Mouse (Mus musculus): Measurements from ENCODE around the gene Lcorl. TPM values are rescaled to one million over a fixed set of nuclear protein-coding genes. Genes with fewer than 3 reads are reported as not detected.
A peak's percentile ranks its signal among the peaks of the same experiment; 100 is the strongest.

Lcorl gene
- total RNA-seq (2021), result 1 to 10 TPM; 5.4 to 6.3 TPM
- long read RNA-seq, experiment 1, full-length matches to known transcripts, result 5 of 8 reads
- long read RNA-seq, experiment 1, partial matches to known transcripts, result 1 of 8 reads
- long read RNA-seq, experiment 1, other reads (novel, unspliced or antisense), result 2 of 8 reads
- long read RNA-seq, experiment 2, full-length matches to known transcripts, result 5 of 5 reads
- long read RNA-seq, experiment 2, partial matches to known transcripts, result 0 of 5 reads
- long read RNA-seq, experiment 2, other reads (novel, unspliced or antisense), result 0 of 5 reads

GRCm38 (mm10) chr5:45857254-45858011 lies at the start of gene Lcorl:
Lcorl (minus strand) TSS chr5:45857615.
- peak; percentile 17; the same call in 1 of the 2 replicates for TF ChIP-seq CTCF (IDR thresholded peaks at IDR 0.05)
- Histone ChIP-seq H3K4me3 (peak within 1 kb of the TSS; percentile 97), H3K27ac (peak within 1 kb of the TSS; percentile 97)
- peak; percentile 93 for DNase-seq
- intact Hi-C loops (cut with DNase I), result loop anchor here (5.0 to 10.0 kb wide), 3 partner anchors 95 to 365 kb away; partner anchors contain the start of gene Lap3

GRCm38 (mm10) chr5:45904683-45905082 lies 47.3 kb upstream of the Lcorl start:
- intact Hi-C loops (cut with DNase I), result no loop called here
- Histone ChIP-seq H3K27ac (no peak overlapping the region), H3K4me3 (no peak overlapping the region)
- TF ChIP-seq CTCF (IDR thresholded peaks at IDR 0.05), result no peak
- DNase-seq, result no peak

DNA sequence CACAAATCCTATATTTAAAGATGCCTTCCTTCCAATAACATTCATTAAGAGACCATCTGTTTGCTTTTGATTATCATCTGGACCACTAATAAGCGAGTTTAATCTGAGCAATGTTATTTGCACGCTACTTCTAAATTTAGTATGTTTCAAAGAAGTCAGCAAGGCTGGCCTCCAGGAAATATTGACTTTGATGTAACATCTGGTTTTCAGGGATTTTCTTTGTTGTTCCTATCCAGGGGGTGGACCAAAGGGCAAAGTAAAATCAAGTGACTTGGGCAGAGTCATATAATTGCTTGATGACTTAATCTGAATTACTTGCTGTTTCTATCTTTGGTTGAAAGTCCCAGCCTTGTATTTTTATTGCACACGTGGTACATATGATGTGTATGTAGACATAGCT lies 45.8 kb upstream of the Lcorl start:
- Histone ChIP-seq H3K4me3 (no peak overlapping the region), H3K27ac (no peak overlapping the region)
- no peak for DNase-seq
- intact Hi-C loops (cut with DNase I), result no loop called here
- no peak for TF ChIP-seq CTCF (IDR thresholded peaks at IDR 0.05)

- DNase-seq, result no peak
- intact Hi-C loops (cut with DNase I), result no loop called here
- Histone ChIP-seq H3K4me3 (no peak overlapping the region), H3K27ac (no peak overlapping the region)
- no peak for TF ChIP-seq CTCF (IDR thresholded peaks at IDR 0.05)
Observed at GRCm38 (mm10) chr5:45895362-45895761, 37.9 kb upstream of the Lcorl start.

- TF ChIP-seq CTCF (IDR thresholded peaks at IDR 0.05), result no peak
- Histone ChIP-seq H3K27ac (no peak overlapping the region), H3K4me3 (no peak overlapping the region)
- DNase-seq, result no peak
- intact Hi-C loops (cut with DNase I), result no loop called here
Observed at GRCm38 (mm10) chr5:45893696-45894095, 36.3 kb upstream of the Lcorl start.

GRCm38 (mm10) chr5:45876328-45876727 lies 18.9 kb upstream of the Lcorl start:
- DNase-seq, result no peak
- intact Hi-C loops (cut with DNase I), result no loop called here
- no peak overlapping the region for H3K27ac ChIP-seq
- no peak overlapping the region for H3K4me3 ChIP-seq
- no peak for TF ChIP-seq CTCF (IDR thresholded peaks at IDR 0.05)

DNA sequence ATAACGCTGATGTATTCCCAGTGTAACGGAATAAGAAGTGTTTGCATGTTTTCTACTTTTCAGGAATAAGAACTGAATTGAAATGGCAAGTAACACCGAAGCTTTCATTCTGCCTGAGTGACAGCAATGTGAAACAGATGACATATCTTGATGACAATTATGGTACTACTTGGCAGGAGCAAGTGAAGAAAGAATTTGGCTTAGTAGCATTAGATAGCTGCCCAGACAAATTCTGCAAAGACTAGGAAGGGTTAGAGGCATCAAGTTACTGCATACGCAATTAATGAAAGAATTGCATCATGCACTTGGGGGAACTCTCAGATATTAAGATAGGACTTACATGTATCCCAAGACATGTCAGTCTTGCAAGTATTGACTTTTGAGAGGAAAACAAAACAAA lies 18.1 kb upstream of the Lcorl start:
- TF ChIP-seq CTCF (IDR thresholded peaks at IDR 0.05), result no peak
- H3K27ac ChIP-seq, result no peak overlapping the region
- no peak overlapping the region for H3K4me3 ChIP-seq
- no peak for DNase-seq
- intact Hi-C loops (cut with DNase I), result no loop called here

- H3K27ac ChIP-seq, result no peak overlapping the region
- no peak for DNase-seq
- TF ChIP-seq CTCF (IDR thresholded peaks at IDR 0.05), result no peak
- intact Hi-C loops (cut with DNase I), result no loop called here
- H3K4me3 ChIP-seq, result no peak overlapping the region
Observed at GRCm38 (mm10) chr5:45874284-45875030, 17.0 kb upstream of the Lcorl start.

DNA sequence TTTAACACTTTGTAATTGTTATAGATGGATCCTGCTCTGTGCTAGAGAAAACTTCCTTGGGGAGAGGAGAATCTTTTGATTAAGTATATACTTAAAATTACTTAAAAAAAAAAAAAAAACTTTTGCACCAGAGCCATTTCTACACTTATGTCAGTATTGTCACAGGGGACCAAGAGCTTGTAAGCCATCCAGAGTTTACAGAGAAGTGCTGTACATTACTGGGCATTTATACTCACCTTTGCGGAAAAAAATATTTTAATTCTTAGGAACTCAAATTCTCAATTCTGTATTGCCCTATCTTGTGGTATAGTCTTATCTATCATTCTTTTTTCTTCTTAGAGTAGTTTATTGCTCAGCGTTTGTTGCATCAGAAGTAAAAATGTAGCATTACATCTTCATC lies 953 bp upstream of the Lcorl start:
- no peak for DNase-seq
- intact Hi-C loops (cut with DNase I), result loop anchor here (5.0 to 10.0 kb wide), 3 partner anchors 96 to 366 kb away; partner anchors contain the start of gene Lap3
- no peak for TF ChIP-seq CTCF (IDR thresholded peaks at IDR 0.05)
- Histone ChIP-seq H3K4me3 (peak overlapping the region; percentile 97), H3K27ac (0 out of 2 replicates have a peak overlapping the region, but pooled peaks have one; percentile 97)

- DNase-seq, result no peak
- no peak for TF ChIP-seq CTCF (IDR thresholded peaks at IDR 0.05)
- peak overlapping the region; percentile 97 for H3K4me3 ChIP-seq
- H3K27ac ChIP-seq, result peak overlapping the region; percentile 97
- intact Hi-C loops (cut with DNase I), result loop anchor here (5.0 to 10.0 kb wide), 3 partner anchors 95 to 365 kb away; partner anchors contain the start of gene Lap3
Observed at GRCm38 (mm10) chr5:45856876-45857253, 550 bp downstream of the Lcorl start.

- no peak for TF ChIP-seq CTCF (IDR thresholded peaks at IDR 0.05)
- Histone ChIP-seq H3K4me3 (peak overlapping the region; percentile 97), H3K27ac (peak overlapping the region; percentile 97)
- DNase-seq, result peak; percentile 62
- intact Hi-C loops (cut with DNase I), result loop anchor here (5.0 to 10.0 kb wide), 3 partner anchors 94 to 364 kb away; partner anchors contain the start of gene Lap3
Observed at GRCm38 (mm10) chr5:45856303-45856821, 1.1 kb downstream of the Lcorl start.

All from gastrocnemius, adult 2 months (tissue).